Mouse (Mus musculus) G1E (cell line): ENCODE results near the gene Timm17b.

ENCODE experiments used
- CTCF ChIP-seq: IDR thresholded peaks from 2 replicates; pipeline ENCODE4 v1.5.1; 2012; ENCODE audit warnings: low read depth, low read length, inconsistent platforms, mixed read lengths
- GATA1 ChIP-seq: IDR thresholded peaks from 2 replicates; pipeline ENCODE4 v1.6.1; 2012; ENCODE audit warnings: borderline replicate concordance, low read length, inconsistent platforms, mixed read lengths
- GATA2 ChIP-seq: IDR thresholded peaks from 2 replicates; pipeline ENCODE4 v1.6.1; 2012; ENCODE audit warnings: low read depth, low read length, inconsistent platforms, borderline replicate concordance
- POLR2AphosphoS5 ChIP-seq: IDR thresholded peaks from 2 replicates; pipeline ENCODE4 v1.6.1; 2012; ENCODE audit warnings: low read depth, low read length, inconsistent platforms; ENCODE audit not compliant: insufficient replicate concordance
- TAL1 ChIP-seq: conservative IDR thresholded peaks from 2 replicates; pipeline ENCODE4 v1.6.1; 2012; ENCODE audit warnings: low read depth, low read length, inconsistent platforms, mixed read lengths

DNA sequence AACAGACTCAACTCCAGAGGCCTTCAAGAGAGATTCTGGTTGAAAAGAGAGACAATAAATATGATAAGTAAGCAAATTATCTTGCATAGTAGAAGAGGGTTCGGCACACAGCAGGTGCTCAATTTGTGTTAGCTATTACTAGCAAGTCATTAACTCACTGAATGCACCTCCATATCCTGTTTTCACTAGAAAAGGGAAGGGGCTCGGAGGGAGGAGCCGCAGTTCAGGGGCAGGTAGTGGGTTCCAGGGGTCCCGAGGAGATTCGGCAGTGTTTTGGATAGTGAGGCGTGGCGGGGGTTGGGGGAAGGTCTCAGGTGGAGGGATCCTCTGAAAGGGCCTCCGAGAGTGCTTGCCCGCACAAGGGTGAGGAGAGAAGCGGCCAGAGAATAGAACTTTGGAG lies 28.0 kb downstream of the Timm17b start:
- TF ChIP-seq CTCF, result no peak
- TF ChIP-seq GATA1, result no peak
- no peak for TF ChIP-seq TAL1
- TF ChIP-seq GATA2, result no peak
- TF ChIP-seq POLR2AphosphoS5, result no peak
